Mouse (Mus musculus) liver, adult 2 months (tissue): ENCODE data around the gene Il1rap.

Experiments used
- CTCF ChIP-seq: fragments of 200-500 bp; IDR thresholded peaks from 2 replicates; pipeline ENCODE4 v1.5.1; 2011; ENCODE audit warnings: low read depth, low read length, control low read depth
- POLR2A ChIP-seq: fragments of 200-500 bp; IDR thresholded peaks from 2 replicates; pipeline ENCODE4 v1.6.1; 2011; ENCODE audit warnings: low read length, control low read depth; ENCODE audit not compliant: insufficient read depth; ENCODE audit errors: extremely low read depth

- TF ChIP-seq CTCF (no peak), POLR2A (no peak)
Observed at GRCm38 (mm10) chr16:26775976-26776375, 194.5 kb downstream of the Il1rap start.
